Mouse (Mus musculus) left cerebral cortex, postnatal 10 days (tissue): Measurements from ENCODE around the gene Kdm4d. TPM values are rescaled to one million over a fixed set of nuclear protein-coding genes. Genes with fewer than 3 reads are reported as not detected.
"Not testable (repeated sequence)": the region's sequence is repeated elsewhere in the genome, so short reads cannot be mapped to it uniquely, and the experiment has no call there.

Source experiments
- DNase-seq, 2 experiments: peaks; one replicate each; pipeline ENCODE4 v3.0.0; 2021 to 2022; ENCODE audit warnings: low spot score in 2 of 2, mixed read lengths in 1 of 2; ENCODE audit errors: extremely low spot score in 1 of 2
- intact Hi-C: fragments of 180-260 bp; cut with DNase I; formaldehyde crosslinking; loops from one replicate; pipeline ENCODE4 v1.15.1; 2025
- total RNA-seq, 2 experiments: library from RNA; stranded (reverse); gene quantifications; 2 replicates each; pipeline ENCODE4 v1.2.3; 2021

The Kdm4d gene
- total RNA-seq, 2 experiments from 2014 or later, result 1.6 to 2.6 TPM

- intact Hi-C loops, DNase-seq: not testable (repeated sequence)
Observed at GRCm38 (mm10) chr9:14463668-14464067, 36.6 kb downstream of the Kdm4d start.

- intact Hi-C loops, DNase-seq: not testable (repeated sequence)
Observed at GRCm38 (mm10) chr9:14462536-14462935, 37.7 kb downstream of the Kdm4d start.

- intact Hi-C loops, result no loop called here
- DNase-seq, result no peak
Observed at GRCm38 (mm10) chr9:14456320-14456719, 44.0 kb downstream of the Kdm4d start.

GRCm38 (mm10) chr9:14451120-14451519, 49.2 kb downstream of the Kdm4d start:
- intact Hi-C loops, DNase-seq: not testable (repeated sequence)

GRCm38 (mm10) chr9:14447086-14447485, 53.2 kb downstream of the Kdm4d start:
- DNase-seq, intact Hi-C loops: not testable (repeated sequence)

GRCm38 (mm10) chr9:14440347-14440746, 59.9 kb downstream of the Kdm4d start:
- DNase-seq, result no peak
- intact Hi-C loops, result no loop called here

GRCm38 (mm10) chr9:14433252-14433939, 66.9 kb downstream of the Kdm4d start:
- intact Hi-C loops, result no loop called here

More at GRCm38 (mm10) chr9:14433252-14433939, 66.9 kb downstream of the Kdm4d start:
- DNase-seq, result no peak

Other genes with a start within 250 kb of the Kdm4d start
- 10 to 100 TPM; 90.4 to 95.2 TPM for gene Sesn3, start 225.4 kb downstream of the Kdm4d start, total RNA-seq
- gene Endod1, start 119.0 kb downstream of the Kdm4d start, total RNA-seq, result 10 to 100 TPM; 48.5 to 50.7 TPM
- 10 to 100 TPM; 70.8 to 76.6 TPM for gene Cwc15, start 135 bp upstream of the Kdm4d start, total RNA-seq
- gene Amotl1, start 144.6 kb upstream of the Kdm4d start, total RNA-seq, result 10 to 100 TPM; 12.9 to 13.9 TPM
- gene Piwil4, start 240.3 kb upstream of the Kdm4d start, total RNA-seq, result under 1 TPM in 1 of 2 experiments, not detected in 1; 0.10 TPM